Mouse (Mus musculus): ENCODE results near the gene Gm340.

The Gm340 gene

DNA sequence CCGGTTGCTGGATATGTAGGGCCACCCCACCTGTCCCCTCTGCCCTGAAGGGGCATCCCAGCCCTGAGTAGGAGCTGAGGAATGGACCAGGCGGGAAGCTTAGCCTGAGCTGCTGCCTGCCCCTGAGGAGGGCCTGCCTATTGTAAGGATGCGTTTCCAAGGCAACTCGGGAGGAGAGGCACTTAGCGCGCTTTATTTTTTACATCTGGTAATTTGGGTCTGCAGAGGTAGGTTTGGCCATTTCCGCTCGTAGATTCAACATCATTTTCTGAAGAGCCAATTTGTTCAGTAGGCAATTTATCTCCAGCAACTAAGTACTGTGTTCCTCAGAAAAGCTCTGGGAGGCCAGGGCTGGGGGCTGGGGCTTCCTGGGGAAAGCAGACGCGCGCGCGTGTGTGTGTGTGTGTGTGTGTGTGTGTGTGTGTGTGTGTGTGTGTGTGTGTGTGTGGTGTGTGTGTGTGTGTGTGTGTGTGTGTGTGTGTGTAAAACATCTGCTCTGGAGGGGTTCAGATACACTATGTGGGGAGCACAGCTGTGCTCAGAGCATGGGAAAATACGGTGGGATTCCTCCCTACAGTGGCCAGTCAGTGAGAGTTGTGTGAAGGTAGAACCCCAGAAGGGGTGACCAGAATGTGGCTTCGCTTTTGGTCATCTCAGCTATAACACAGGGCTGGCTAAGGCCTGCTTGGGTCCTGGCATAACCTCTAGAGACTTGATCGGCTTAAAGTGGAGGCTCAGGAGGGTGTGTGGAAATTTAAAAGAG is 31.3 kb downstream of the Gm340 start:
- no peak for DNase-seq

DNA sequence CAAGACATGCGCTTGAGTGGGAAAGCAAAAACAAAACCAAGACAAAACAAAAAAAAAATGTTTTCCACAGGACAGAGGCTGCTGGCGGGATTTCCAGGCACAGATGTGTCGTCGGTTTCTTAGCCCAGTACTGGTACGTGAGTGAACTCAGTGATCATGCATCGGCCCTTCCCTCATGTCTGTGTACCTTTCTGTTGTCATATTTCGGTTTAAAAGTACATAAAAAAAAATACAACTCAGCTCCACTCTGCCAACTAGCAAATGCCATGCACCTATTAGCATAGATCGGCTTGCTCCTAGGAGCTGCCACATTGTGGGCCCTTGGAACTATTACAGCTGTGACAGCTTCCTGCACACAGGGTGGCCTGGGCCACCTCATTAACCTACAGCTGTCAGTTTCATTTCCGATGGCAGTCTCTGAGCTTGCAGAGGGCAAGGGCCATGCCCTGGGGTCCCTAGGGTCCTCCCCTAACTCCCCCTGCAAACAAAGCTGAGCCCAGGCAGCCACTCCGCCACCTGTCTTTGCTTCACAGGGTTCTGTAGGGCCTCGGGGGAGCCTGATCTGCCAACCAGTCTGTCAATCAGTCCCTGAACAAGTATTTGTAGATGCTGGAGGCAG is 33.5 kb downstream of the Gm340 start:
- no peak for DNase-seq

DNA sequence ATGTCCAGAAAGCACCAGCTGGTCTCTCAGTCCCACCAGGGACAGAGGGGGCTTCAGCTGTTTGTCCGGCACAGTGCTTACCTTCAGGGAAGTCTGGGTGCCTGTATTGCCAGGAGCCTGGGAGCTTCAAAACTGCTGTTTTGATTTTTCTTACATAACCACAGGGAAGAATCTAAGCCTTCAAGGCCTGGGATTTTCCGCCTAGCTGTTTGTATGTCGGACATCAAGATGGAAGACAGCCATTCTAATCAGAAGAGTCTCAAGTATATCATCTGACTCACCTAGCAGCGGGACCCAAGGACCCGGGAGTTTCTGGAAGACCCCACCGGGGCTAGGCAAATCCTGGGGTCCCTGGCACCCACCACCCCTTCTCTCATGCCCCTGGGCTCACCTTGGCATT is 34.1 kb downstream of the Gm340 start:
- DNase-seq, result no peak

DNA sequence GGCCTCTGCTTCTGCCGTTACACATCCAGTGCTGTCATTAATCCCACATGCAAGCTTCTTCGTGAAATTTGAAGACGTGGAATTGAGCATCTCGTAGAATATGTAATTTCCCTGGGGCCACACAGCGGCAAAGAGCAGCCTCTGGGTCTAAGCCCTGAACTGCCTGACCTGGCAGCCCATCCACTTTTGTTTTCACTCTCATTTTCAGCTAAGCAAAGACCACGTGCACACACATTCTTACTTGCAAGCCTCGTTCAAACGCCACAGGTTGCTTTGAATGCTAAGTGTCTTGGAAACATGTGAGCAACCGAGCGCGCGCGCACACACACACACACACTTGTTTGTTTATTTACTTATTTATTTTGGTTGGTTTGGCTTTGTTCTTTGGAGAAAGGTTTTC is 34.9 kb downstream of the Gm340 start:
- no peak for DNase-seq

DNA sequence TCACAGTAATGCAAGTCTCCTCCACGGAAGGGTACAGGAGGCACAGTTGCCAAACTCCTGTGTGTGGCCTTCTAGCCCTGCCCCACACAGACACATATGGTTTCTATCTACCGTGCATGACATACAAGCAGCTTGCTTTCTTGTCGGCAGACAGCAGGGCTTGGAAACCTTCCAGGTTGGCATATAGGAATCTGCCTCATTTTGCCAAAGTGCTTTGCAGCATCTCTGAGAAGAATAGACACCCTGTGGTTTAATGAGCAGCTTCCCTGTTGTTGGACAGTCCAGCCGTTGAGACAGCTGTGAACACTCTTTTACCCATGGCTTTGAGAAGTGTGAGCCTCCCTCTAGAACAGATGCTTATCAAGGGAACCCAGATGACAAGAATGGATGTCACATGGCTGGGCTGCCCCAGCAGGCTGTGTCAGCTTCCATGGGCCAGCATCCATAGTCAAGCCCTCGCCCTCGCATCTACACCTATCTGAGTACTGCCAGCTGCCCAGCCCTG is 36.0 kb downstream of the Gm340 start:
- DNase-seq, result no peak

DNA sequence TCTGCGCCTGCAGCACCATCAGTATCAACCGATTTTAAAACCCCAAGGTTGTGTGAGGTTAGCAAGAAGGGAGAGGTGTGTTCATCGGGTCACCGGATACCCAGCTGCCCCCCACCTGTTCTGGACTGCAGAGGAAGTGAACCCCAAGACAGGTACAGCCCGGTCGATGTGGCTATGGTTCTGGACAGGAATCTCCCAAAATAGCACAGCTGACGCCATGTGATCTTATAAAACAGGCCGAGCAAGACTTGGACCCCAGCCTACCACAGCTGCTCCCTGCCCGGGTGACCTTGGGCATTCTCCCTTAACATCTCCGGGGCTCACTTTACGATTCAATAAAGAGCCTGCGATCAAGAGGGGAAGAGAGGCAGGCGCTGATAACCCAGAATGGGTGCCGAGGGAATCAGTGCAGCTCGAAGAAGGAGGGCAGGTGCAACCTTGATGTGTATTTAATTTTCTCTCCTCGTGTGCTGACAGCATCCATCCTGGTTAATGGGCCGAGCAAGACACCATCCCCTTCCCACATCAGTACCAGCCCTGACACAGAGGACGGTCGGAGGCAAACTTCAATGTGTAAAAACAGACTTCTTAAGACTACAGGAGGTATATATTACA is 36.7 kb downstream of the Gm340 start:
- no peak for DNase-seq

DNA sequence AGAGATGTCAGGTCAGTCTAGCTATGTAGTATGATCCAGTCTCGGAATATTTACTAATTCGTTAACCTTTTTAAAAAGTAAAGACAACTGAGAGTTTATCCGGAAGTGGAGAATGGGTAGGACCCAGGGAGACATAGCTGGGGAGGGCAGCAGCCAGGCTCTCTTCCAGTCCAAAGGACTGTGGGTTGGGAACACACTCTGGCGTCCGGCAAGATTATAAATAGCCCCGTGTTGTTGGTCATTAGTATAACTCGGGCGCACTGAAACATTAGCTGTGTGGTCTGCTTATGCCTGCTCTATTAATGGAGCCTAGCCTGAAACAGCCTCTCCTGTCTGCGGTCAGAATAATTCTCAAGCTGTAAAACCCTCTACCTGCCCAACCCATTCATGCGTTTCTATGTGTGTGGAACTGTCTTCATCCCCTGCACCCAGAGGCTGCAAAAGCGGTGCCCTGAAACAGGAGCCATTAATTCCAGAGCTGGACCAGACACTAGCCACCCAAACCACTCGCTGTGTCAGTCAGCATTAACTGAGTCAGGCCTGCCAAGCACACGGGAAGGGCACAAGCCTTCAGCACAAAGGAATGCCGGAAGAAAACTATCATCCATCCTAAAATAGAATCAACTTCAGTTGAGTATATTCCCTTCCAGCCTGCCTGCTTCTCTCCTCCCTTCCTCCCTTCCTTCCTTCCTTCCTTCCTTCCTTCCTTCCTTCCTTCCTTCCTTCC is 38.4 kb downstream of the Gm340 start:
- DNase-seq, result no peak

DNA sequence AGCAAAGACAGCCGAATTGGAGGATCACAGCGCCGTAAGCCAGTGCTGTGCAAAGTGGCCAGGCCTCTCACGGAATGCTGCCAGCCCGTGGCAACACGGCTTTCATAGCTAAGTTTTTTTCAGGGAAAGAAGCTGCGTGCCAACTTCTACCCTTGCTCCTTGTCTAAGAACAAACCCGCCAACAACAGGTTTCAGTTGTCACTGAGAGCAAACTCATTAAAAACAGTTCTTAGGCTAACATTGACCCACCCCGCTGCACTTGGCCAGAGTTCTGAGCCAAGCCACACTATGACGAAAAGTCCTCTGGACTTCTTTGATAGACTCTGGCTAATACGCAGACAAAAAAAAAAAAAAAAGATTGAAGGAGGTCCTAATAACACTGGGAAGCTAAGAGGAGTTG is 46.8 kb downstream of the Gm340 start:
- no peak for DNase-seq

DNA sequence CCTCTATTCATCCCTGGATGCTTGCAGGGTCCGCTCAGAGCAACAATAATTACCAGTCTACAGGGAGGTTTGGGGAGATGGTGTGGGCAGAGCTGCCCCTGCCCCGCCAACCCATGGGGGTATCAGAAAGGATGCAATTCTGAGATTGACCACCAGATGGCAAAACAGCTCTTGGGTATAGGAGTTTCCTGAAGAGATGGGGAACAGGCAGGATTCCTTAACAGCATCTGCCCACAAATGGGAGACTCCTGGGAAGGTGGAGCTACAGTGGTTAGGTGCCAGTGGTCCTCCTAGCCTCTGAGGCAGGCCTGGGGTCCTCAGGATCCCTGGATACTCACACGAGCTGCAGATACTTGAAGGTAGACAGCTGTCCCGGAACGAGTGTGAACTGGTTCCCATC is 47.4 kb downstream of the Gm340 start:
- peak in 1 of 2 experiments; percentile 51 for DNase-seq

DNA sequence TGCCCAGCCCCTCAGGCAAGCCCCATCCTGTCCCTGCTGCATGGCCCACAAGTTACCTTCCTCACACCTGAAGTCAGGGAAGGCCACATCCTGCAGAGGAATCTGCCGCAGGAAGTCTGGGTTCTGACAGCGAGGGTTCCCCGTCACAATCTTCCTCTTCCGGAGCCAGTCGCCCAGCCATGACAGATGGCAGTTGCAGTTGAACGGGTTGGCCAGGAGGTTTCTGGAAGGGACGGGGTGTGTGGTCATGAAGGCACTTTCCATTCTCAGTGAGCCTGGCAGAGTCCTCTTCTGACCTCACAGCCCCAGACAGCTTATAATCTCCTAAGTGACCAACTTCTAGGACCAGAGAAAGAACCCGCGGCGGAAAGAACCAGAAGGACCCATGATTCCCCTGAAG is 51.9 kb downstream of the Gm340 start:
- no peak for DNase-seq

DNA sequence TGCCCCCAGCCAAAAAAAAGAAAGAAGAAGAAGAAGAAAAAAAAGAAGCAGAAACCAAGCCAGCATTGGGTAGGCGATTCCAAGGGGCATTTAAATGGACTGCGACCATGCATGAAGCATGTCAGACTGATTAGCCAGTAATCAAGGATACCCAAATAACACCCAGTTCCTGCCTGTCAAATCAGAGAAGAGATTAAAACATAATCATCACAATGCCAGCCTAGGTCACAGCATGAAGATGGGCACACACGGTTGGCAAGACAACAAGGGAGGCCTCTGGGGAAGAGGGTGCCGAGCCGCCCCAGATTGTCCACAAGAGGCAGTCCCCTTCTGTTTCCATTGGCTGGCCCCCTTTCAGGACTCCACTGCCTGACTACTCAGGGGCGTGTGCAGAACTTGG is 52.8 kb downstream of the Gm340 start:
- no peak for DNase-seq
